Mouse (Mus musculus) olfactory bulb, adult 2 months (tissue): Measurements from ENCODE around the gene Gm47429. TPM values are rescaled to one million over a fixed set of nuclear protein-coding genes. Genes with fewer than 3 reads are reported as not detected.

ENCODE experiments used
- H3K27ac ChIP-seq: fragments of 200-500 bp; 2 replicates; pipeline ENCODE4 v1.5.1; 2012; ENCODE audit warnings: low read depth, low read length; ENCODE audit not compliant: insufficient read depth
- H3K4me1 ChIP-seq: fragments of 200-500 bp; 2 replicates; pipeline ENCODE4 v1.6.1; 2012; ENCODE audit warnings: low read length; ENCODE audit not compliant: control insufficient read depth, insufficient read depth
- H3K4me3 ChIP-seq: fragments of 200-500 bp; 2 replicates; pipeline ENCODE4 v1.5.1; 2012; ENCODE audit warnings: mild to moderate bottlenecking, low read depth, low read length, moderate library complexity; ENCODE audit not compliant: insufficient read depth
- CTCF ChIP-seq: fragments of 200-500 bp; IDR thresholded peaks from 2 replicates; pipeline ENCODE4 v1.5.1; 2012; ENCODE audit warnings: low read depth, mild to moderate bottlenecking, low read length, moderate library complexity; ENCODE audit not compliant: insufficient read depth
- POLR2A ChIP-seq: fragments of 200-500 bp; IDR thresholded peaks from 2 replicates; pipeline ENCODE4 v1.6.1; 2012; ENCODE audit warnings: mild to moderate bottlenecking, low read depth, low read length, moderate library complexity; ENCODE audit not compliant: insufficient read depth
- WGBS: fragments of 180-500 bp; shearing (Covaris S2); methylation state at CpG from one replicate; pipeline ENCODE4 v1.1.7; 2018; 5-methylcytosine and 5-hydroxymethylcytosine counted together
- polyA plus RNA-seq: library from polyadenylated mRNA; stranded (reverse); fragments of >200 nt; gene quantifications from 2 replicates; pipeline ENCODE4 v1.2.4, GENCODE M21; 2012; ENCODE audit warnings: low replicate concordance; ENCODE audit not compliant: missing spikeins, insufficient read depth, insufficient read length

The Gm47429 gene
- polyA plus RNA-seq, 1 experiment, result not detected

- TF ChIP-seq CTCF, result no peak
- TF ChIP-seq POLR2A, result no peak
- Histone ChIP-seq H3K27ac (no peak overlapping the region), H3K4me3 (no peak overlapping the region), H3K4me1 (no peaks in the 10 kb centered on the region)
- WGBS, result 92% methylated on average over 8 of the region's 8 CpGs
These were observed 20.0 kb downstream of the Gm47429 start for GRCm38 (mm10) chr13:50423625-50424209.

- H3K27ac ChIP-seq, result no peak overlapping the region
- 28% methylated on average over 3 of the region's 3 CpGs for WGBS
- TF ChIP-seq CTCF (no peak), POLR2A (no peak)
- no peaks in the 10 kb centered on the region for H3K4me1 ChIP-seq
- no peak overlapping the region for H3K4me3 ChIP-seq
These were observed 25.3 kb downstream of the Gm47429 start for GRCm38 (mm10) chr13:50418421-50418820.

DNA sequence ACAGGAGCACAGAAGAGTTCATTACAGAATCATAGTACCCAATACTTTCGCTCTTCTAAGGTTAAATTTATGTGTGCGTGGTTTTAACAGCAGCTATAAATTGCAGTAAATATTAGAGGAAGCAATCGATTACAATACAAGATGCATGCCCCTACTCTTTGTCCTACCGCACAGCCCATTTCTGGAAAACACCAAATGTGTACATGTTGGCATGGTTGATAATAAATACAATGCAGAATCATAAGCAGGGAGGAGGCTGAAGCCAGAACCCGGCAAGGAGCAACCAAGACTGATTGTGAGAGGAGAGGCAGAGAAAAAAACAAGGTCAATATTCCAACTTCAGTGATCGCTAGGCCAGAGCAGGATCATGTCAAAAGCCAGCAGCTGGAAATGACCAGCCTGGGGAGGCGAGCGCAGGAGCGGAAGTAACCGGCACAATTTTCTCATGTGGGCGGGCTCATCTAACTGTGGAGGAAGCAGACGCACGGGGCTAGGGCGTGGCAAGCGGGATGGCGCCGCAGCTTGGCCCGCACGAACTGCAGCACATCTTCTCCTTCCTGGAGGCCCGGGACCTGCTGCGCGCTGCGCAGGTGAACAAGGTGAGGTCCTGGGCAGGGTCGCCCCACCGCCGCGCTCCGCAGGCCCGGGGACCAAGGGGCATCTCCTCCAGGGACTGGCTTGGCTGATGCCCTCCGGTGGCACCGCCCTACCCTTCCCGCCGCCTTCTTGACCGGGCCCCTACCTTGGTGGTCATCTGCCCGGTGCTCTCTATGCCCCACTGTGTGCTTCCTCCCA lies 26.1 kb downstream of the Gm47429 start, which contains the start of gene Fbxw17:
Gene Fbxw17 (plus strand): TSS at position 476 of the 795 bp plus-strand sequence.
- no peak within 1 kb of the TSS for H3K27ac ChIP-seq
- H3K4me3 ChIP-seq, result peak within 1 kb of the TSS; percentile 95
- 9% methylated on average over 35 of the region's 35 CpGs for WGBS
- H3K4me1 ChIP-seq, result no peaks in the 10 kb centered on the region
- TF ChIP-seq CTCF (no peak), POLR2A (peak; percentile 65)

Other genes starting within 250 kb of the Gm47429 start
- not detected in 2 replicates for gene Gm906, start 193.6 kb downstream of the Gm47429 start, polyA plus RNA-seq
- not detected in 2 replicates for gene Fbxw17, start 26.0 kb downstream of the Gm47429 start, polyA plus RNA-seq
- gene Nutm2, start 23.4 kb upstream of the Gm47429 start, polyA plus RNA-seq, result not detected in 2 replicates
- gene Gm904, start 199.3 kb upstream of the Gm47429 start, polyA plus RNA-seq, result not detected in 2 replicates